Mouse (Mus musculus): ENCODE measurements at regions not wholly inside any gene's neighbourhood (a gene's known extent, or its start where the extent isn't known, plus 50 kb on each side); places are given as distances from the start of the nearest gene placed in this dataset.

DNA sequence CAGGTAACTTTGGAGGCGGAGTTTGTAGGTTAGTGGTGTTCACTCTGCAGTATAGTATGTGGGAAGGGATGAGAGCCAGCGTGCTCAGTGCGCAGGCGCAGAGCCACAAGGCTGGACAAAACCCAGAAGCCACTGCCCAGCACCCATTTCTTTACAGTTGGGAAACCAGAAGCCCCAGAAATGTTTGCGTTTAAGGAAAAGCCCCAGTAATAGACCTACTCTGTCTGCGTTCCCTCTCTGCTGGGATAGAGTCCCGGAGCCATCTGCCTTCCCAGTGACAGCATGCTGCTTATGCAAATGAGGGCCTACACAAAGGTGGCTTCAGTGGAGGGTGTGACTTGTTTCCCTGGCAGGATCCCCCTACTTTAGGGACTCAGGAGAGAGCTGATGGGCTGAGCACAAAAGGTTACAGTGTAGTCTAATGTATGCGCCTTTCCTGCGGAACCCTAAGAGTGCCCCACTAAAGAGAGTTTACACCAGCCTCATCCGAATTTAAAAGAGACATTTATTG, 456.0 kb downstream of the Irx1 start:
- peak; percentile 9 to 24 for DNase-seq (ENCODE audit: low spot score in 2 of 2)

DNA sequence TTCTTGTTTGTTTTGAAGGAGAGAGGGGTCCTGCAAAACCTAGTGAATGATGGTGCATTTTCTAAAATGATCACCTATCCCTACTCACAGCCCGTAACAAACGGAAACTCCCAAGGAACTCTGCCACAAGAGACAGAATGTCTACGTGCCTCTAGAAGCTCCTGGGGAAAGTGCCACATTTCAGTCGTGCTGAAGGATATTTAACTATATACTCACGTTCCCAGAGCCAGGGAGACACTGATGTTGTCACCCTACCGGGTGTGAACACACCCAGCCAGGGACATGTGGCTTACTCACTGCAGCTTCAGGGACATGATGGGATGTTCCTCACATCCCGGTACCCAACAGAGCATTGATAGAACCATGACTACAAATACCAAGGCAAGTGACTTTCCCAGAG, 456.7 kb downstream of the Irx1 start:
- no peak for DNase-seq (ENCODE audit: low spot score in 2 of 2)

DNA sequence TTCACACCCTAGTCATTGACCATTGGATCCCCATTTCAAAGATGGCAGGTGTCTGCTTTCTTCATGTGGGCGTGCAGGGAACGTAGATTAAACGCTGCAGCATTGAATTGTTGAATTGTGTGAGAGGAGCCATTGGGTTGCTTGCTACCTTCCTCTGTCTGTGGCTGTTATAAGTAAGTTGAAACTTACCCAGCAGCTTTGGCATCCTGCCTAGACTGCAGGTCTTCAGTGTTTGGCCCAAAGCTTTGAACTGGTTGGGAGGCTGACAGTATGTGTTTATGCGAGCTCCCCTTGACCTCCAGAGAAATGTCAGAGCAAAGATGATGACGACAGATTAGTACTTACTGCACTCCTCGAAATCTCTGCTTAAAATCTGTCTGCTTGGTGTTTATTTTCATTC, 473.8 kb downstream of the Irx1 start:
- no peak for DNase-seq (ENCODE audit: low spot score in 2 of 2)

GRCm38 (mm10) chr13:71481205-71481604, 482.3 kb downstream of the Irx1 start:
- no peak for DNase-seq (ENCODE audit: low spot score in 2 of 2)

- peak in 1 of 2 experiments; percentile 3 for DNase-seq (ENCODE audit: low spot score in 2 of 2)
Observed at GRCm38 (mm10) chr13:71461552-71461951, 502.0 kb downstream of the Irx1 start.

GRCm38 (mm10) chr13:71460607-71461006, 502.9 kb downstream of the Irx1 start:
- DNase-seq (ENCODE audit: low spot score in 2 of 2): no peak

GRCm38 (mm10) chr13:71460097-71460496, 503.4 kb downstream of the Irx1 start:
- no peak for DNase-seq (ENCODE audit: low spot score in 2 of 2)

DNA sequence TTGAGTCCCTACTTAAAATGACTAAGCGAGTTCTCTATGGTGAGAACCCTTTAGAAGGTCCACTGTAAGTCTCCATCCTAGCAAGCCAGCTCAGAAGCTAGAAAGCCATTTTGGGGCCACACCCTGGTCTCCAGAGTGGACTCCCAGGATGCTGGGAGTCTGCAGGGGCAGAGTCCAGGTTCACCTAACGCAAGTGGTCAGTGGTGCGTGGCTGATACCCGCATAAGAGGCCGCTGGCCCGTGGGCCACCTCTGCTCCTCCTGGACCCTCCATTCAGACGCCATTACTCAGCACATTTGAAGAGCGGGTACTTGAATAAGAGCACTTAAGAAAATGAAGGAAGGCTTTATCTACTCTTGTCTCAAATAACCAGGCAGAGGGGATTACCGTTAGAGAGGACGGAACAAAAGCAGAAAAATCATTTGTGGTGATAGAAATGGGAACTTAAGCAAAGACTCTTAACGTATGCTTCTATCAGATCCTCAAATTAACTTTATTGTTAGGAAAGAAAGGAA, 504.4 kb downstream of the Irx1 start:
- DNase-seq (ENCODE audit: low spot score in 2 of 2): no peak

- DNase-seq (ENCODE audit: low spot score in 2 of 2): peak; percentile 60 to 74
Observed at GRCm38 (mm10) chr13:71458061-71458935, 505.2 kb downstream of the Irx1 start.

DNA sequence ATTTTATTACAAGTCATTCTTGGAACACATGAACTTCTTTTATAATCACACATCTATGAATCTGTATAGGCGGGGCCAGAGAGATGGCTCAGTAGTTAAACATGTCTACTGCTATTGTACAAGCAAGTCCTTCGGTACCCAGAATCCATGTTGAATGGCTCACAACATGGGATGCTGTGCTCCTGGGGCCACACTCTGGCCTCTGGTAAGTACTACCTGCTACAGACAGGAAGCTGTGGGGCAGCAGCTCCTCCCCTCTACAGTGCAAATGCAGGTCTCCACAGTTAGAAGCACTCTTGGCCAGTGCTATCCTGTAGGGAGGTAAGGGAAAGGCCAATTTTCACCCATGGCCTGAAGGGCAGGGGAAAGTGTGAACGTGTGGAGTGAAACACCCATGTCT, 506.0 kb downstream of the Irx1 start:
- no peak for DNase-seq (ENCODE audit: low spot score in 2 of 2)

- no peak for DNase-seq (ENCODE audit: low spot score in 2 of 2)
Observed at GRCm38 (mm10) chr13:71452258-71452657, 511.3 kb downstream of the Irx1 start.

GRCm38 (mm10) chr13:71437601-71438099, 525.9 kb downstream of the Irx1 start:
- DNase-seq (ENCODE audit: low spot score in 2 of 2): no peak

DNA sequence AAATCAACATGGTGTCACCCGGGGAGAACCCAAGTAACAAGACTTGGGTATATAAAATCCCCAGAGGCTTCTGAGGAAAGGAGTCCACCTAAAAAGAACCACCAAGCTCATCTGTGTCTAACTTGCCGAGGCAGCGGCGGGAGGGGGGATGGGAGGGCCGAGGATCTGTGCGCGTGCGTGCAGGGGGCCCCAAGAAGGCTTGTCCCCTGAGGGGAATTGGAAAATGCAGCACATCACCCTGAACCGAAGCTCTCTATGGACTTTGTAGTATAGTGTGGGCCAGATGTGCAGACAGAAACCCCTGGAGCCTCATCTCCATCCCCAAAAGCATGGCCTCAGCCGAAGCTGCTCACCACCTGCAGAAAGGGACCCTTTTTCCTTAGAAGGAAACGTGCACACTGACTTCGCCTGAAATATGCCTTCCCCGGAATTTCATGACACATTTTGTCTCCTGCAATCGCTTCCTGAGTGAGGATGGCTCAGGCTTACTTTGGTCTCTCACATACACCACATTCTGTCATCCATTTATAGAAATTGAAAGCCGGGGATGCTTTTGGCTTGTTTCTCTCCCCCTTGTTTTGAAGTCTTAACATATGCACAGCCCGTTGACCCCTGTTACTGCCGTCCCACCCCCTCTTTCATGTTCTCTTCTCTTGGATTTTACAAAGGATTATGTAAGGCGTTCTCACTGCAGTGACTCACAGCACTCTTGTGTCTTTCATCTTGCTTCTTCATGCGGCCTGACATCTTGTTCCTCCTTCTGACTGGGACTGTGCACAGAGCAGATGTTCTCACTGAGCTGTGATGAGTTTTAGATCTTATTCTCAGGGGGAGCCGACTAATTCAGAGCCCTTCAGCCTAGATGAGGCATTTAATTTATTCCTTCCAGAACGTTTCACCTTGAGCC, 559.6 kb downstream of the Irx1 start:
- peak; percentile 21 to 36 for DNase-seq (ENCODE audit: low spot score in 2 of 2)

DNA sequence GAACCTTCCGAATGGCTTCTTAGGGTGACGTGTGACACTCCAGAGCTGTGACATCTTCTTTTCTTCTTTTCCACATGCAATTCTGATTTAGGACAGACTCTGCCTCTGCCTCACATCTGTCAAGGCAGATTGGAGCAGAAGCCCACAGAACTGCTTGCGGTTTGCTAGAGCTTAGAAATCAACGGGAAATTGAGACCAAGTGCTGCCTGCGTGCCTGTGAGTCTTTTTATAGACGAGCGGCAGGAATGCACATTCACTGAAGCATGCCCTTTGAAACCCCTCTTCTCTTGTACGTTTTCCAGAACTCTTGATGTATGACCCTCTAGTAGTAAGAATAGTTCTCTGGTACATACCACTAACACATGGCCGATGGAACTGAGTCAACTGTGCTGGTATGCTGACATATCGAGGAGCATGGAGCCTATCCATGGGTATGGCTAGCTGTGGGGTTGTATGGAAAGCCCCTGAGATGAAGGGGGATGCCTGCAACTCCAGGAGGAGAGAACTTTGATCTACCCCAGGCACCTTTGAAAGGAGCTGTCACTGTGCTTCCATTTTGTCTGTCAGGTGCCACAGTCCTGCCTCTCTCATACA, 552.2 kb upstream of the Adamts16 start:
- no peak for DNase-seq (ENCODE audit: low spot score in 2 of 2)

DNA sequence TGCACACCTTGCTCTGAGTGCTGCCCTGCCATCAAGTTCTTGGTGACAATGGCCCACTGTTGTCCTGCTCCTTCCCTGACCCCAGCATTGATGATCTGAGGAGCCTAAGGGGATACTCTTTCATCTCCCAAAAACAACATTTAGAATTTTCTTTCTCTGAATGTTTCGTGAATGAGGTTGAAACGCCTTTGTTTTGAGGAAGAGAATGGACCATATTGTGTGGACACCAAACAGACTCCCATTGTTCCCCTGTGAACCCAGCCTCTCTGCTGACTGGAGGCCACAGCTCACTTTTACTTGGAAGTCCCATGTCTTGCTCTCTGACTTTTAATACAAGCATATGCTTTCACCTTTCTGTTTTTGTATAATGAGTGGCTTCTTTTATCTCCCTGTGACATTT, 537.0 kb upstream of the Adamts16 start:
- DNase-seq (ENCODE audit: low spot score in 2 of 2): no peak

DNA sequence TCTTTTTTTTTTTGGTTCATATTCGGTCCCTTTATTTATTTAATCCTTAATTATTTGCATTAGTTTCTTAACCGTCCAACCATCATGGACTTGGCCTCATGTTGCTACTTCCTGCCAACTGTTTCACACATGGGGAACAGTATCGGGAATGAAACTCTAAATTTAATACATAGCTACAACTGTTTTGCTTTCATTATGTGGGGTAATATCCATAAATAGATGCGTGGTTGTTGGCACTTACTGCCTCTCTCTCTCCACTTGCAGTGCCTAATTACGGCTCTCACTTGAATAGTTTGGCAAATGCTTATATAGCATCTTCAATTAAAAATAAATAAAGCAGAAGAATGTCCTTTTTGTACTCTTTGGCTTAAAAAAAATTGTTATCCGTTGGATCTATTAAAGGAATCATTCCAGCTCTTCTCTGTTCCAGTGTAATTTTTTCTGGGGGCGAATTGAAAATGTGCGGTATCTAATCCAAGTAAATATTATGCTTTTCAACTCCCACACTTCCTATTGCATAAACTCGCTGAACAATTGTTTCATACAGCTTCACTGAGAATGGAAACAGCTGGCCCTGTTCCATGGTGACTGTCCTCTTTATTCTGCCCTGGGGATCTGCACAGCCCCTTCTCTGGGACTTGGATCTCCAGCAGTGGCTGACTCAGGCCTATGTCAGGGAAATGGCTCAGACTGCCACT, 534.4 kb upstream of the Adamts16 start:
- DNase-seq (ENCODE audit: low spot score in 2 of 2): peak; percentile 5 to 29

GRCm38 (mm10) chr13:71372701-71373685, 531.4 kb upstream of the Adamts16 start:
- no peak for DNase-seq (ENCODE audit: low spot score in 2 of 2)

DNA sequence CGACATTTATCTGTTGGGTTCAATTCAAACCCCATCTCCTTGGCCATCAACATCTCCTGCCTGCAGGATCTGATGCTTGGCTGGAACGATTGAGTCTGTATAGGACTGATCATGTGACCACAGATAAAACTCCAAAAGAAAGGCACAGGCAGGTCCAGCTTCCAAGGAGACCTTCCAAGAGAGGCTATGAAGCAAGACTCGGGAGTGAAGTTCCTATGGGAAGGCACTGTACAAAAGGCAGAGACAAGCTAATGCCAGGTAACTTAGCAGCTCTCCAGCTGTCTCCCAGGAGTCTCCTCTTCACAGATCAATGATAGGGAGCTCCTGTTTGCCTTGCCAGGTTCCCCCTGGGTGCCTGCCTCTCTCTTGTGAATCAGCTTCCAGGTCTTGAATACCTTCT, 528.2 kb upstream of the Adamts16 start:
- no peak for DNase-seq (ENCODE audit: low spot score in 2 of 2)

DNA sequence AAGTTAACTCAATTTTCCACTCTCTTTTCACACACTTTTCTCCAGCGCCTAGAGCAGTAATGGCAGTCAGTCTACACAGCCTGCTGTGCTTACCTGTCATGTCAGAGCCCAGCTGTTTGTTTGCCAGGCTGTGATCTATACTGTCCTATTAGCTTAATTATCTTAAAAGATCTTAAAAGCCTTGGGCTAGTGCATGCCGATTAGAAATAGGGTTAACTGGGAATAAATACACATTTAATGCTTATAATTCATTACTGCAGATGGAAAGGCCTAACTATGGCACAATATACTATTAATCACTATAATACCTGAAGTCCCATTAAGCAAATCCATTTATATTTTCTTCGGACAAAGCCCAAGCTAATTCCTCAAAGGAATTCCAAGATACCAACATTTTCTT, 523.6 kb upstream of the Adamts16 start:
- DNase-seq (ENCODE audit: low spot score in 2 of 2): no peak
